Mouse (Mus musculus): ENCODE data around the gene Gprasp1.

DNA sequence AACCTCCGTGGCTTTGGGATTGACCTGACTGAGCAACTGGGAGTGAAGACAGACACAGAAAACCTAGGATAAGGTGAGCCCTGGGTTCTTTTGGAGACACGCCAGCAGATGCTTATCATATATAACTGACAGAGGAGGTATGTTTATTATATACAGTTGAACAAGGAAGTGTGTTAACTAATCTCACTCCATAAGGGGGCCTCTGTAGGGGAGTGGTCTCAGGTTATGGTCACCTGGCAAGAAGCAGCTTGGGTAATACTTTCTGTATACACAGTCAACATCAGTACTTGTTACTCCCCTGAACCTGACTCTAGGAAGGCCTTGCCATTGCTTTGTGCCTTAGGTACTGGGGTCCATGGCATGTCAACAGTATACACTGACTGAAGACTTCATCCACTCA lies 26.0 kb downstream of the Gprasp1 start:
- TF ChIP-seq POLR2A (IDR thresholded peaks at IDR 0.05; ENCODE audit: extremely low read depth, insufficient read depth, low read length) (no peak), CTCF (IDR thresholded peaks at IDR 0.05; ENCODE audit: low read depth, low read length) (no peak)
